Mouse (Mus musculus) liver, embryonic 11.5 days (tissue): ENCODE results near the gene Lrmda. TPM values are rescaled to one million over a fixed set of nuclear protein-coding genes. Genes with fewer than 3 reads are reported as not detected.

ENCODE experiments used
- ATAC-seq: fragments of 200-750 bp; cut with Nextera tagmentation; replicated peaks from 2 replicates; pipeline ENCODE4 v1.8.0; 2017; ENCODE audit warnings: moderate number of reproducible peaks, mild to moderate bottlenecking, moderate TSS enrichment, moderate library complexity; ENCODE audit not compliant: low FRiP score
- DNase-seq: peaks from one replicate; pipeline ENCODE4 v3.0.0-alpha.2; 2017; ENCODE audit warnings: low spot score
- H3K27ac ChIP-seq: fragments of 300-500 bp; sonication (generic); 2 replicates; pipeline ENCODE4 v1.5.1; 2014; ENCODE audit warnings: mild to moderate bottlenecking, low read depth, low read length, control low read depth
- H3K27me3 ChIP-seq: fragments of 300-500 bp; sonication (generic); replicated peaks from 2 replicates; pipeline ENCODE4 v1.6.1; 2014; ENCODE audit warnings: low read length, mixed read lengths; ENCODE audit not compliant: control insufficient read depth, insufficient read depth
- H3K36me3 ChIP-seq: fragments of 300-500 bp; sonication (generic); 2 replicates; pipeline ENCODE4 v1.6.1; 2014; ENCODE audit warnings: mild to moderate bottlenecking, low read length, moderate library complexity, mixed read lengths; ENCODE audit not compliant: control insufficient read depth, insufficient read depth
- H3K4me1 ChIP-seq: fragments of 300-500 bp; sonication (generic); replicated peaks from 2 replicates; pipeline ENCODE4 v1.6.1; 2014; ENCODE audit warnings: low read length, mixed read lengths; ENCODE audit not compliant: control insufficient read depth, insufficient read depth
- H3K4me2 ChIP-seq: fragments of 300-500 bp; sonication (generic); 2 replicates; pipeline ENCODE4 v1.6.1; 2014; ENCODE audit warnings: mild to moderate bottlenecking, control low read depth, moderate library complexity
- H3K4me3 ChIP-seq: fragments of 300-500 bp; sonication (generic); 2 replicates; pipeline ENCODE4 v1.5.1; 2014; ENCODE audit warnings: low read depth, low read length, control low read depth
- H3K9ac ChIP-seq: fragments of 300-500 bp; sonication (generic); 2 replicates; pipeline ENCODE4 v1.6.1; 2014; ENCODE audit warnings: low read depth, low read length, control low read depth
- H3K9me3 ChIP-seq: fragments of 300-500 bp; sonication (generic); 2 replicates; pipeline ENCODE4 v1.6.1; 2016; ENCODE audit warnings: low read length, inconsistent platforms, mixed read lengths; ENCODE audit not compliant: control insufficient read depth
- WGBS: fragments of 180-500 bp; shearing (Covaris S2); extraction: QIAGEN DNeasy Blood & Tissue Kit; methylation state at CpG from one replicate; pipeline ENCODE4 v1.1.7; 2014; 5-methylcytosine and 5-hydroxymethylcytosine counted together
- polyA plus RNA-seq: library from polyadenylated mRNA; unstranded; fragments of >200 nt; fragmentation: Nextera tagmentation; extraction: Ambion mirVana; gene quantifications from 2 replicates; pipeline ENCODE4 v1.2.1, GENCODE M21; 2014

Lrmda gene
- polyA plus RNA-seq, 1 experiment from 2014 or later = 0.53 TPM

- no peak overlapping the region for H3K4me3 ChIP-seq
- no peak overlapping the region for H3K27ac ChIP-seq
- H3K9me3 ChIP-seq = no peaks in the 10 kb centered on the region
- no peaks in the 10 kb centered on the region for H3K36me3 ChIP-seq
- H3K27me3 ChIP-seq = no peaks in the 10 kb centered on the region
- no peak overlapping the region for H3K4me2 ChIP-seq
- no peak overlapping the region for H3K9ac ChIP-seq
- no peak for ATAC-seq
- WGBS = 83% methylated on average over 3 of the region's 3 CpGs
- DNase-seq = no peak
- H3K4me1 ChIP-seq = no peaks in the 10 kb centered on the region
These were observed 968.7 kb downstream of the Lrmda start for GRCm38 (mm10) chr14:22988090-22988669.

GRCm38 (mm10) chr14:22995184-22995935, 975.8 kb downstream of the Lrmda start:
- WGBS = 69% methylated on average over 8 of the region's 8 CpGs
- H3K4me3 ChIP-seq = no peak overlapping the region
- no peak for ATAC-seq

GRCm38 (mm10) chr14:22998906-22999305, 979.4 kb downstream of the Lrmda start:
- Histone ChIP-seq H3K27me3 (no peaks in the 10 kb centered on the region), H3K4me2 (no peak overlapping the region), H3K4me3 (no peak overlapping the region), H3K4me1 (no peaks in the 10 kb centered on the region), H3K9ac (no peak overlapping the region), H3K9me3 (no peaks in the 10 kb centered on the region), H3K27ac (no peak overlapping the region), H3K36me3 (no peaks in the 10 kb centered on the region)
- ATAC-seq = no peak
- DNase-seq = no peak
- WGBS = 79% methylated on average over 3 of the region's 3 CpGs

More at GRCm38 (mm10) chr14:22995184-22995935, 975.8 kb downstream of the Lrmda start:
- Histone ChIP-seq H3K36me3 (no peaks in the 10 kb centered on the region), H3K27me3 (no peaks in the 10 kb centered on the region), H3K27ac (no peak overlapping the region), H3K4me1 (no peaks in the 10 kb centered on the region), H3K4me2 (no peak overlapping the region), H3K9ac (no peak overlapping the region), H3K9me3 (no peaks in the 10 kb centered on the region)
- DNase-seq = no peak

- Histone ChIP-seq H3K9ac (no peak overlapping the region), H3K4me1 (no peaks in the 10 kb centered on the region), H3K27ac (no peak overlapping the region), H3K9me3 (no peaks in the 10 kb centered on the region), H3K27me3 (no peaks in the 10 kb centered on the region), H3K36me3 (no peaks in the 10 kb centered on the region), H3K4me3 (no peak overlapping the region), H3K4me2 (no peak overlapping the region)
- no peak for ATAC-seq
- WGBS = 79% methylated on average over 1 of the region's 1 CpGs
- no peak for DNase-seq
These were observed 992.5 kb downstream of the Lrmda start for GRCm38 (mm10) chr14:23011989-23012388.

- Histone ChIP-seq H3K36me3 (no peaks in the 10 kb centered on the region), H3K27me3 (no peaks in the 10 kb centered on the region), H3K4me1 (no peaks in the 10 kb centered on the region), H3K9me3 (no peaks in the 10 kb centered on the region), H3K4me3 (no peak overlapping the region), H3K4me2 (no peak overlapping the region), H3K27ac (no peak overlapping the region), H3K9ac (no peak overlapping the region)
- WGBS = 66% methylated on average over 2 of the region's 2 CpGs
- no peak for DNase-seq
- ATAC-seq = no peak
These were observed 995.3 kb downstream of the Lrmda start for GRCm38 (mm10) chr14:23014747-23015286.

GRCm38 (mm10) chr14:23015321-23016067, 996.0 kb downstream of the Lrmda start:
- DNase-seq (no peak), ATAC-seq (no peak)
- Histone ChIP-seq H3K9ac (no peak overlapping the region), H3K9me3 (no peaks in the 10 kb centered on the region), H3K4me3 (no peak overlapping the region), H3K36me3 (no peaks in the 10 kb centered on the region), H3K4me2 (no peak overlapping the region), H3K27ac (no peak overlapping the region), H3K27me3 (no peaks in the 10 kb centered on the region), H3K4me1 (no peaks in the 10 kb centered on the region)
- 63% methylated on average over 16 of the region's 16 CpGs for WGBS

- H3K27me3 ChIP-seq = no peaks in the 10 kb centered on the region
- no peak overlapping the region for H3K9ac ChIP-seq
- no peak for DNase-seq
- H3K9me3 ChIP-seq = no peaks in the 10 kb centered on the region
- WGBS = 76% methylated on average over 1 of the region's 1 CpGs
- no peak overlapping the region for H3K4me3 ChIP-seq
- ATAC-seq = no peak
- H3K36me3 ChIP-seq = no peaks in the 10 kb centered on the region
- H3K27ac ChIP-seq = no peak overlapping the region
- no peak overlapping the region for H3K4me2 ChIP-seq
- no peaks in the 10 kb centered on the region for H3K4me1 ChIP-seq
These were observed 996.6 kb downstream of the Lrmda start for GRCm38 (mm10) chr14:23016068-23016611.

GRCm38 (mm10) chr14:23041002-23041401, 1021.5 kb downstream of the Lrmda start:
- ATAC-seq (no peak), DNase-seq (no peak)
- Histone ChIP-seq H3K9me3 (no peaks in the 10 kb centered on the region), H3K36me3 (no peaks in the 10 kb centered on the region), H3K9ac (no peak overlapping the region), H3K27ac (no peak overlapping the region), H3K27me3 (no peaks in the 10 kb centered on the region), H3K4me2 (no peak overlapping the region), H3K4me3 (no peak overlapping the region), H3K4me1 (no peaks in the 10 kb centered on the region)
- 72% methylated on average over 7 of the region's 7 CpGs for WGBS
